Mouse (Mus musculus) forebrain, embryonic 10.5 days (tissue): ENCODE measurements around the gene Clca3b. TPM values are rescaled to one million over a fixed set of nuclear protein-coding genes. Genes with fewer than 3 reads are reported as not detected.
"Not testable (repeated sequence)": the region's sequence is repeated elsewhere in the genome, so short reads cannot be mapped to it uniquely, and the experiment has no call there.

ENCODE experiments used
- DNase-seq: peaks from one replicate; pipeline ENCODE4 v3.0.0-alpha.2; 2017; ENCODE audit warnings: low spot score; ENCODE audit errors: extremely low spot score
- H3K27ac ChIP-seq: fragments of 300-500 bp; sonication (generic); 2 replicates; pipeline ENCODE4 v1.5.1; 2016; ENCODE audit warnings: mild to moderate bottlenecking
- H3K27me3 ChIP-seq: fragments of 300-500 bp; sonication (generic); 2 replicates; pipeline ENCODE4 v1.6.1; 2016; ENCODE audit warnings: mild to moderate bottlenecking; ENCODE audit not compliant: poor library complexity, severe bottlenecking
- H3K36me3 ChIP-seq: fragments of 300-500 bp; sonication (generic); replicated peaks from 2 replicates; pipeline ENCODE4 v1.6.1; 2016; ENCODE audit warnings: mild to moderate bottlenecking, moderate library complexity
- H3K4me1 ChIP-seq: fragments of 300-500 bp; sonication (generic); 2 replicates; pipeline ENCODE4 v1.6.1; 2016
- H3K4me3 ChIP-seq: fragments of 300-500 bp; sonication (generic); 2 replicates; pipeline ENCODE4 v1.5.1; 2016; ENCODE audit warnings: mild to moderate bottlenecking, moderate library complexity
- H3K9me3 ChIP-seq: fragments of 300-500 bp; sonication (generic); 2 replicates; pipeline ENCODE4 v1.6.1; 2016; ENCODE audit warnings: mild to moderate bottlenecking, moderate library complexity
- WGBS: fragments of 180-500 bp; shearing (Covaris S2); methylation state at CpG from one replicate; pipeline ENCODE4 v1.1.7; 2016; 5-methylcytosine and 5-hydroxymethylcytosine counted together
- polyA plus RNA-seq: library from polyadenylated mRNA; unstranded; fragments of >200 nt; fragmentation: Nextera tagmentation; extraction: Ambion mirVana; gene quantifications from 2 replicates; pipeline ENCODE4 v1.2.1, GENCODE M21; 2016

Gene Clca3b
- polyA plus RNA-seq, 1 experiment from 2014 or later: not detected

- not testable (repeated sequence) for H3K4me3 ChIP-seq, DNase-seq, H3K36me3 ChIP-seq, H3K27me3 ChIP-seq, H3K4me1 ChIP-seq, H3K9me3 ChIP-seq, H3K27ac ChIP-seq
- WGBS: 89% methylated on average over 16 of the region's 17 CpGs
Measured at GRCm38 (mm10) chr3:144808153-144808925, 40.8 kb downstream of the Clca3b start.

- not testable (repeated sequence) for H3K4me1 ChIP-seq, H3K27me3 ChIP-seq, H3K4me3 ChIP-seq, DNase-seq, H3K9me3 ChIP-seq, H3K36me3 ChIP-seq, H3K27ac ChIP-seq
- 88% methylated on average over 2 of the region's 2 CpGs for WGBS
Measured at GRCm38 (mm10) chr3:144806626-144807025, 42.5 kb downstream of the Clca3b start.

GRCm38 (mm10) chr3:144801861-144802260 is 47.3 kb downstream of the Clca3b start:
- no peaks in the 10 kb centered on the region; the same call in 1 of the 2 replicates for H3K9me3 ChIP-seq
- H3K36me3 ChIP-seq: no peaks in the 10 kb centered on the region
- no peaks in the 10 kb centered on the region for H3K27me3 ChIP-seq
- H3K4me1 ChIP-seq: no peaks in the 10 kb centered on the region
- no peak overlapping the region for H3K27ac ChIP-seq
- WGBS: 34% methylated on average over 8 of the region's 8 CpGs
- H3K4me3 ChIP-seq: no peak overlapping the region
- peak; percentile 17 for DNase-seq

- WGBS: 90% methylated on average over 11 of the region's 11 CpGs
- Histone ChIP-seq H3K27me3 (no peaks in the 10 kb centered on the region), H3K9me3 (no peaks in the 10 kb centered on the region), H3K4me3 (no peak overlapping the region), H3K36me3 (no peaks in the 10 kb centered on the region), H3K4me1 (no peaks in the 10 kb centered on the region), H3K27ac (no peak overlapping the region)
- DNase-seq: no peak
Measured at GRCm38 (mm10) chr3:144785181-144786148, 63.7 kb downstream of the Clca3b start.

Other genes starting within 250 kb of the Clca3b start
- 57.5 and 58.6 TPM in 2 replicates for gene Sh3glb1, start 129.0 kb downstream of the Clca3b start, polyA plus RNA-seq
- not detected in 2 replicates for gene Clca3a1, start 88.4 kb downstream of the Clca3b start, polyA plus RNA-seq
- not detected in 2 replicates for gene Clca3a2, start 29.9 kb downstream of the Clca3b start, polyA plus RNA-seq
- not detected in 2 replicates for gene Clca4b, start 83.2 kb upstream of the Clca3b start, polyA plus RNA-seq
- 0.05 TPM in 1 of 2 replicates, not detected in the other for gene Clca4a, start 125.7 kb upstream of the Clca3b start, polyA plus RNA-seq
- not detected in 2 replicates for gene Clca1, start 183.4 kb upstream of the Clca3b start, polyA plus RNA-seq